Mouse (Mus musculus) activated CD4-positive, CD25-positive, alpha-beta regulatory T cell, adult 4 months (primary cell): ENCODE data around the gene Slc1a7. TPM values are rescaled to one million over a fixed set of nuclear protein-coding genes. Genes with fewer than 3 reads are reported as not detected.

Source experiments
- ATAC-seq: one replicate; pipeline ENCODE4 v1.8.0; 2017
- polyA plus RNA-seq, 2 experiments: library from polyadenylated mRNA; unstranded; fragments of 100-300 nt; shearing (Covaris generic); gene quantifications; one replicate each; pipeline ENCODE4 v1.2.1; 2017

The Slc1a7 gene
- polyA plus RNA-seq = under 1 TPM in 1 of 2 experiments, not detected in 1; 0.17 TPM

GRCm38 (mm10) chr4:107967966-107968682, at the start of gene Slc1a7:
Gene Slc1a7 (plus strand): TSS chr4:107968332.
- no peak for ATAC-seq

- ATAC-seq = no peak
Measured at GRCm38 (mm10) chr4:107920336-107920735, 47.8 kb upstream of the Slc1a7 start.

- ATAC-seq = no peak
Measured at GRCm38 (mm10) chr4:107921152-107921695, 46.9 kb upstream of the Slc1a7 start.

DNA sequence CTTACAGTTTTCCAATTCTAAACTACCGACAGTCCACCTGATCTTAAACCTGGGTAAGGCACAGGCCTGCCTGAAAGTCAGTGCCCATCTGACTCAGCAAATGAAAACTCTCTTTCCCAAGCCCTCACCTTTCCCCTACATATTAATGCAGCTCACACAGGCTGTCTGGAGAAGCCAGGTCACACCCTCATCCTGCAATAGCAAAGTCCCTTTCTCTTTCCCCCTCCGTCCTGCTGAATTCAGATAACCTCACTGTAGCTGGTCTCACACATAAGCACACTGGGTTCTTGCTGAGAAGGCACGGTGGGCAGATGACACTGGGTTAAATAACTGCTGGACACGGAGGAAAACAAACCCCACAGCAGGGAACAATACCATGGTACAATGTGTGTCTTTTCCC, 46.2 kb upstream of the Slc1a7 start:
- ATAC-seq = no peak

- ATAC-seq = peak; percentile 97
Measured at GRCm38 (mm10) chr4:107923145-107923802, 44.9 kb upstream of the Slc1a7 start, which contains the start of gene Cpt2. Gene Cpt2 (minus strand): TSS chr4:107923610.

- peak; percentile 28 for ATAC-seq
Measured at GRCm38 (mm10) chr4:107923803-107924194, 44.3 kb upstream of the Slc1a7 start.

GRCm38 (mm10) chr4:107928269-107928668, 39.9 kb upstream of the Slc1a7 start:
- no peak for ATAC-seq

DNA sequence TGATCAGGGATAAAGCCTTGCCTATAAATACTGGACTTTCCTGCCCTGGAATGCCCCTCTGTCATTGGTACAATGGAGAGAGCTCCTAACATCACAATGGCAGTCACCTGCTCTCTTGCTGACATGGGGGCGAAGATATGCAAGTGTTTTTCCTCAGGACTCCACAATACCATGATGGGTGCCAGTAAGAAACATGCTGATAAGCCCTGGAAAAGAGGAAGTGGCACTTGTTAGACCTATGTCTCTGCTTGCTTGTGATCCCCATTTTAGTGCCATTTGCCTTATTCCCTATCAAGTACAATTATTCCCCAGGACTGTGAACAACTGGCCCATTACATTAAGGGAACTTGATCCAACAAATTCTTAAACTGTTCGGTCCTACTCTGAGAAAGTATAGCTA, 39.4 kb upstream of the Slc1a7 start:
- no peak for ATAC-seq

GRCm38 (mm10) chr4:107931453-107931852, 36.7 kb upstream of the Slc1a7 start:
- no peak for ATAC-seq

GRCm38 (mm10) chr4:107933239-107933638, 34.9 kb upstream of the Slc1a7 start:
- ATAC-seq = no peak

DNA sequence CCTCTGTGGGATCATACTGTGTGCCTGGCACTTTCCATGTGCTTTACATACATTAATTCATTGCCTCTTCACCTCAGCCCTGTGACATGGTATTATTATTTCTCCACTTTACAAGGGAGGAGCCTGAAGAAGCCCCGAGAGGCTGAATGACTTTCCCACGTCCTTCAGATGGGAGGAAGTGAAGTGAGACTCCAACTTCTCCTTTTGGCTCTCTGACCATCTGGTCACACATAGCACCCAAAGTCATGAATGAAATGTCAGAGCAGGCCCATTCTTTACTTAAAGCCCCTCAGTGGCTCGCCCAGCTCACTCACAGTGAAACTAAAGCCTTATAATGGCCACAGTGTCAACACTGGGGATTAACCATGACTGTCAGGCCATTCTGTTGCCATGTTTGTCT, 32.9 kb upstream of the Slc1a7 start:
- ATAC-seq = no peak

DNA sequence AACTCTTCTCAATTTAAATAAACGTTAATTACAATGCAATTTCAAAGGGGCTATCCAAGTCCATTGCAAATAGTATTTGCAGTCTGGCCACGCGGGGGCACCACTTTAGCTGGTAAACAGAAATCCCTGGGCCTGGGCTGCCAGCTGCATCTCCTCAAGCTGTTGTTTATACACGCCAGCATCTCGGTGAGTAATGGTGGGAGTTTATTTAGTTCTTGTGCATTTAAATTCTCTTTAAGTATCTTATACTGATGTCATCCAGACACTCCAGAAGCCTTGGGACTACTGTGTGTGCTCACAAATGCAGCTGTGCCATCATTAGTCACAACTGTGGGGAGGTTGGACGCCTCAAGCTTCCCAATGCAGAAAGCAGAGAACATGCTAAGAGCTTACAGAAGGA, 30.8 kb upstream of the Slc1a7 start:
- ATAC-seq = no peak

- no peak for ATAC-seq
Measured at GRCm38 (mm10) chr4:107938124-107938523, 30.0 kb upstream of the Slc1a7 start.

DNA sequence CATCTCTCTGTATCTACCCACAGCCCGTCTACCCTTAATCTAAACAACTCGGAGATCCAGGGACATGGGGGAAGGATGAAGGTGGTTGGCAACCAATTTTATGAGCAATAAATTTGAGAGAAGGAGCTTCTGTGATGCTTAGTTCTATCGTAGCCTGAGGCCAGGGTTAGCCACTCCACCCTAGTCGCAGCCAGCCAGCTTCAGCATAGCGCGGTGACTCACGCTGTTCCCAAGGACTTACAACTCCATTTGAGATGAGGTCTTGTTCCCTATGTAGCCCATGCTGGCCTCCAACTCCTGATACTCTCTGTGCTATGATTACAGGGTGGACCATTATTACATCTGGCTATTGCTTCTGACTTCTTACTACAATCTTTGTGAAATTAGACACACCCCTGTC, 25.4 kb upstream of the Slc1a7 start:
- no peak for ATAC-seq

- no peak for ATAC-seq
Measured at GRCm38 (mm10) chr4:107944141-107944540, 24.0 kb upstream of the Slc1a7 start.

- no peak for ATAC-seq
Measured at GRCm38 (mm10) chr4:107949918-107950317, 18.2 kb upstream of the Slc1a7 start.

- no peak for ATAC-seq
Measured at GRCm38 (mm10) chr4:107952845-107953244, 15.3 kb upstream of the Slc1a7 start.

GRCm38 (mm10) chr4:107955691-107956090, 12.4 kb upstream of the Slc1a7 start:
- ATAC-seq = no peak

GRCm38 (mm10) chr4:107958487-107958886, 9.6 kb upstream of the Slc1a7 start:
- no peak for ATAC-seq

DNA sequence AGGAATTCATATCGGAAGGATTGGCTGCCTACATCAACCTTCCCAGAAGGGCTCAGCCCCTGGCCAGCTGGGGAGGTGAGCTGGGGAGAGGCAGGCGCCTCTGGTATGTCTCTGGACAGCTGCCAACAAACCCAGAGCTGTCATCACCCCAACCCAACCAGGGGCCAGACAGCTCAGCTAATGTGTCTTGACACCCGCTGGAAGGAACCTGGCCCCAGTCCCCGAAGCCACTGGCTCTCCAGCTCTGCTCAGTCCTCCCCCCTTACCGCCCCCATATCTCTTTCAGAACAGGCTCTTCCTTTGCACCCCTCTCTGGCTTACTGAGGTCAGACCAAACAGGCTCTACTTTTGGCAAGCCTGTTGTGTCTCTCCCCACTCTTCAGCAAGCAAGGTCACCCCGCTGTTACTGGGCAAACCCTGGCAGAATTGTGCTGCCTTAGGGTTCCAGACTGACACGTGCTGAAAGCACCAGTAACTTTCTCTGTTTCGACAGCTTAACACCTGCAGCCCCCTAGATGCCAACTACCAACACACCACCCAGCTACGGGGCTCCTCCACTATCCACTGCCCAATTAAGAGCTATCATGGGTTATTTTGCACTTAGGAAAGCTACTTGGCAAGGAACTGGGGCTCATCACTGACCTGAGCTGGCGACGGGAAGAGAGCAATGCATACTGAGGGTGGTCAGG, 5.9 kb upstream of the Slc1a7 start:
- no peak for ATAC-seq

DNA sequence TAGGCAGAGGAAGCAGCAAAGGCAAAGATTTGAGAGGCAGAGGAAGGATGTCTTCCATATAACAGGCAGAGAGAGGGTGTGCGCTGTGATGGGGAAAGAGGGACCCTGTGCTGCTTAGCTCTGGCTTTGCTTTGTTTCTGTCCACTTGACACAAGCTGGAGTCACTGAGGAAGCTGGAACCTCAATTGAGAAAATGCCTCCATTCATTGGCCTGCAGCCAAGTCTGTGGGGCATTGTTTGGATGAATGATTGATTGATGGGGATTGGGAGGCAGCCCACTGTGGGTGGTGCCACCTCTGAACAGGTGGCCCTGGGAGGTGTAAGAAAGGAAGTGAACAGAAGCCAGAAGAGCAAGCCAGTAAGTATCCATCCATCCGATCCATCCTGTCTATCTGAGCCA, 5.3 kb upstream of the Slc1a7 start:
- no peak for ATAC-seq

DNA sequence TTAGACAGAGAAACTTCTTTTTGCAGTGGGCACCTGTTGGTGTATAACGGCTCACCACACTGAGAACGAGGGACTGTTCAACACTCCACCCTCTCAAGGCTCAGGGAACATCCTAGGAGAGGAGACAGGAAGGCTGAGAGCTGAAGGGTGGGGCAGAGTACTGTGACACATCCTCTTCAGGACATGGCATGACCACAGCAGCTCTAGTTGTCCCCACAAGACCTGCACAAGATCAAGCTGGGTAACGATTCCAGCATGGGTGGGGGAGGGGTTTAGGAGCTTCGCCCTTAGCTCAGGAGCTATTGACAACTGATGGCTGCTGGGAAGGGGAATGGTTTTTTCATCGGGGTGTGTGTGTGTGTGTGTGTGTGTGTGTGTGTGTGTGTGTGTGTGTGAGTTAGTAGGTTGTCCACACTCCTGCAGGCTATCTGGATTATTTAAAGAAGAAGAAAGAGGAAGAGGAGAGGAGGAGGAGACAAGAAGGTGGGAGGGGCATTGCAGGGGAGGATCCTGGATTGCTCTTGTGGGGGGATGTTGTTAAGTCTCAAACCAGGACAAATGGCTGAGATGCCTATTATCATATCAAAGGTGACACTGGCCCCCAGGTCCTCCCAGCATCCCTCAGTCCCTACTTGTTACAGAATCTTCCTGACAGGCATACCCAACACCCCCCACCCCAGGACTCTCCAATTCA, 1.6 kb upstream of the Slc1a7 start:
- ATAC-seq = no peak

GRCm38 (mm10) chr4:107969781-107970180, 1.6 kb downstream of the Slc1a7 start:
- ATAC-seq = no peak
